Mouse (Mus musculus) right cerebral cortex, adult 2 months (tissue): Measurements from ENCODE around the gene Gm1527.
"Not testable (repeated sequence)": the region's sequence is repeated elsewhere in the genome, so short reads cannot be mapped to it uniquely, and the experiment has no call there.

Experiments used
- DNase-seq, 2 experiments: peaks; one replicate each; pipeline ENCODE4 v3.0.0; 2021 to 2022; ENCODE audit warnings: low spot score in 2 of 2

Gm1527 gene

GRCm38 (mm10) chr3:28892317-28892716, at the start of gene Gm1527:
Gm1527 (plus strand) TSS chr3:28892617.
- no peak for DNase-seq

GRCm38 (mm10) chr3:28843231-28843630, 49.2 kb upstream of the Gm1527 start:
- no peak for DNase-seq

DNA sequence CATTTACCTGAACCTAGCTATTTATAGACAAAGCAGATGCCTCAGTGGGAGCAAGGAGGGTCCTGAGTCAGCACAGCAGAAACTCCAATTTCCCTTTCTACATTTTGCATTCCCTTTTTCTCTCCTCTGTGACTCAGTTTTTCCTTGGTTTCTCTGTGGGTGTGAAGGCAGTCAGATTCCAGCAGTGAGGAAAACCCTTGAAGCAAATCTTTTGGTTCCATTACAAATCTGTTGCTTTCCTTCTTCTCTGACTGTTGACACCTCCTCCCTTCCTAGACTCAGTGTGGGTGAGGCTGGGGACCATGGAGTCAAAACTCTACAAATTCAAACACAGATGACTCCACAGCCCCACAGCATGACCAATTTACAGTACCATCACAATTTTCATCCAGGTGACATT, 45.3 kb upstream of the Gm1527 start:
- peak in 1 of 2 experiments; percentile 2 for DNase-seq

DNA sequence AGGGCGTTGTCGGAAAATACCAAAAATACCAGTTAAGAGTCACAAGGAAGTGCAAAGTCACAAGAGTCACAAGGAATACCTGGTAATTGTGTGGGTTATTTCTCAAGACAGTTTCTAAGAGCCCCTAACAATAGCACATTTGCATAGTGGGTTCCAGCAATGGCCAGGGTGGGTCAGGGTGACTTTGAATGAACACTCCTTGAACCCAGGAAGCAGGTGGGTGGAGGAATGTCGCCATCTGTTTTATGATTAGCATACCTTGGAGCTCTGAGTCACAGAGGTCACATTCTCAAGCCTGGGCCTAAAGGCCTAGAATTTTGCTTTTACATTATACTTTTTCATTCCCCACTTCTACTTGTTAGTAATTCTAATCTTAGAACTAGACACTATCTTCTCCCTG, 40.2 kb upstream of the Gm1527 start:
- DNase-seq, result not testable (repeated sequence)

- not testable (repeated sequence) for DNase-seq
Observed at GRCm38 (mm10) chr3:28859630-28860392, 32.6 kb upstream of the Gm1527 start.

GRCm38 (mm10) chr3:28896966-28897365, 4.5 kb downstream of the Gm1527 start:
- DNase-seq, result not testable (repeated sequence)

- no peak for DNase-seq
Observed at GRCm38 (mm10) chr3:28965931-28966330, 73.5 kb downstream of the Gm1527 start.

DNA sequence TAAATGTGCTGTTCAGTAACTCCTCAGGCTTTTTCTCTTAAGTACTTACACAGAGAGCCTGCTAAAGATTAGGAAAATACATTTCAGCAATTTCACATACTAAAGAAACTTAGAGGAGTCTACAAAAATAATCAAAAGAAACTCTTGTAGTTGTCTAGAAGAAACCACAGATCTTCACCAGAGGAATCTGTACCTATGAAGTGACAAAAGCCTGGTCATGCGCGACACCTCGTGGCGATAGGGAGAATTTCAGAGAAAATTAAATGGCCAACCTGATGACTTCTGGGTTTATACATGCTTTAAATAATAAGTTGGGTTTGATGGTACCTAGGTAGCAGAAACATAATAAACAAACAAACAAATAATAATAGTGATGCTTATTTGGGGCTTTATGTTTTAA, 76.4 kb downstream of the Gm1527 start:
- peak; percentile 66 to 71 for DNase-seq
